Mouse (Mus musculus): Measurements from ENCODE around the gene Xk.

DNA sequence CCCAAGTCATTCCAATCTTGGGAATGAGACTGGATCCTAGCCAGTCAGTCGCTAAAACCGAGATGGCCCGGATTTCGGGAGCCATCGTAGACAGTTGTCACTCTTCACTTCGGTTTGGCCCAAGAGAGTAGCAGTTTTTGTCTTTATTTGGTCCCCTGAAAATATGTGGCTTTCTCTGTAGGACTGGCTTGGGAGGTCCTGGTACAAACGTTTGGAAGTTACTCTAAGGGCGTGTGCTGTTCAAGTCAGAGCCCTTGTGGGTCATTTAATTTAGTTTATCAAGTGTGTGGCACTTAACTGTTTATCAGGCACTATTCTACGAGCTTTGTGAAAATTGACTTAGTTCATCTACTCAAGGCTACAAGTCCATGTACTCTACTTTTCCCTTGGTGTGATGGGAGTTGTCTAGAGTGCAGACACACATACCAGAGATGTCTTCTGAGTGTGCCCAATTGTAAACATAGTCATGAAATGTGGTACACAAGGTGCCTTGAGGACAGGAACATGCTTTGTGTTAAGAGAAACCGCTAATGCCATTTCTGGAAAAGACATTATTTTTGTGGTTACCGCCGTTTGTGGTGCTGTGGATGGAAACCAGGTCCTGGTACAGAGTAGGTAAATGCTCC is 934 bp downstream of the Xk start:
- TF ChIP-seq CTCF (IDR thresholded peaks at IDR 0.05; ENCODE audit: low read depth) (no peak), EP300 (optimal IDR thresholded peaks at IDR 0.05) (no peak)

Measured in stomach, postnatal 0 days (tissue).